Mouse (Mus musculus): ENCODE results near the gene Psmd7.
"Not testable (repeated sequence)": the region's sequence is repeated elsewhere in the genome, so short reads cannot be mapped to it uniquely, and the experiment has no call there.

The Psmd7 gene

DNA sequence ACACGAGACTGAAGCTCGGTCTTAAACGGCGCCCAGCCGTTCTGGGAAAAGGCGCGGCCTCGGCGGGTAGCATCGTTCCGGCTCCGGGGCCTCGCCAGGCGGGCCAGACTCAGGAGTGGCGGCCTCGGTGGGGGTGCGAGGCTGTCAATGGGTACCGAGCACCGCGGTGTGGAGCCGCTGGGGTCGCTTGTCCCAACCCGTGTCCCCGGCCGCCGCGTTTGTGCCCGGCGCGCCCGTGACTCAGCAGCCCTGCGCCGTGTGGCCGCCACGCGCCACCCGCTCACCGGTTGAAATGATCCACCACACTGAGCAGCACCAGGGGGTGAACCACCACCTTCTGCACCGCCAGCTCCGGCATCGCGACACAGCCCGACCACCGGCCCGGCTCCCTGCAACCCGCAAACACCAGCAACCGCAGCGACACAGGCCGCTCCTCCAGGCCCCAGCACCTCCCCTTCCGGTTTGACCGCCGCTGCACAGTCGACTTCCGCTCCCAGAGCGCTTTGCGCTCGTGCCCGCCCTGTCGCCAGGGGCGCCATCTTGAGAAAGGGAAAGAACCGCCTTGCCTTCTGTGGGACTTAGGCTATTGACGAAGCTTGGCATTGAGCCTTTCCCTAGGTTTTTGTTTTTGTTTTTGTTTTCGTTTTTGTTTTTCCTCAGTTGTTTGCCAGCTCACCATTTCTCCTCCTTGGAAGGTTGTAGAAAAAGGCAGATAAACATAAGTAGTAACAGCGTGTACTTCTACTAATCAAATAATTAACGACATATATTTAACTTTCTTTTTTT, at the start of gene Psmd7:
Gene Psmd7, minus strand, starts transcription at position 470 of the 786 bp plus-strand sequence.
- peak; percentile 70 to 86 for DNase-seq (ENCODE audit: low read depth in 1 of 2, low spot score in 2 of 2)

DNA sequence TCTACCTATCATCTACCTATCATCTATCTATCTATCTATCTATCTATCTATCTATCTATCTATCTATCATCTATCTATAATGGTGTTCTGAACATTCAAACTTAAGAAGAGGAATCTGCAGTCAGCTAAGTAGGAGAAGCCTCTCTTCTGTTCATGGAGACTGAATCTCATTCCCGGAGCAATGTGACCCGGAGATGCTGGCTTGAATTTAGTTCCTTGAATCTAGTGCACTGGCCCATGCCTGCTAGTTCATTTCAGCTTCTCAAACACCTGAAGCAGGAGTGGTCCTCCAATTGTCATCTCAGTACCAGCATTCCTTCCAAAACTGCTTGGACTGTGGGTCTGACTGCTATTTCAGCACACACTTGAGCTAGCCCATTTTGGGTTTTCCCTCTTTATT, 45.5 kb upstream of the Psmd7 start:
- DNase-seq (ENCODE audit: low read depth in 1 of 2, low spot score in 2 of 2): no peak

DNA sequence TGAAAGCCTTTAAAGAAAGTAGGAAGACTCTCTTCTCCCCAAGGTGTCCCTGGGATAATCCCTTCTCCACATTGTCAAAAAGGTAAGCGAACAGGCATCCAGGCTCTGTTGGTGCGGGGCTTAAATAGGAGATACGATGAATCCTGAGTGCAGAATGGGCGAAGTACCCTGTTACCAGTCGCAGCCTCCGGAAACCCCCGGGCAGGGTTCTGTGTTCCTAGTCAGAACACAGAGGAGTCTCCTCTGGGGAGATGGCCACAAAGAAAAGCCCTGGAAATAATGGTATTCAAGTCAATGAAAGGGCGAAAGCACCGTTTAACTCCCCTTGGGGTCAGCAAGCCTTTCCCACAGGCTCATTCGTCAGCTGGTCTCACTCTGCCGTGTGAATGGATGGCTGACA, 41.4 kb upstream of the Psmd7 start:
- DNase-seq (ENCODE audit: low read depth in 1 of 2, low spot score in 2 of 2): no peak

DNA sequence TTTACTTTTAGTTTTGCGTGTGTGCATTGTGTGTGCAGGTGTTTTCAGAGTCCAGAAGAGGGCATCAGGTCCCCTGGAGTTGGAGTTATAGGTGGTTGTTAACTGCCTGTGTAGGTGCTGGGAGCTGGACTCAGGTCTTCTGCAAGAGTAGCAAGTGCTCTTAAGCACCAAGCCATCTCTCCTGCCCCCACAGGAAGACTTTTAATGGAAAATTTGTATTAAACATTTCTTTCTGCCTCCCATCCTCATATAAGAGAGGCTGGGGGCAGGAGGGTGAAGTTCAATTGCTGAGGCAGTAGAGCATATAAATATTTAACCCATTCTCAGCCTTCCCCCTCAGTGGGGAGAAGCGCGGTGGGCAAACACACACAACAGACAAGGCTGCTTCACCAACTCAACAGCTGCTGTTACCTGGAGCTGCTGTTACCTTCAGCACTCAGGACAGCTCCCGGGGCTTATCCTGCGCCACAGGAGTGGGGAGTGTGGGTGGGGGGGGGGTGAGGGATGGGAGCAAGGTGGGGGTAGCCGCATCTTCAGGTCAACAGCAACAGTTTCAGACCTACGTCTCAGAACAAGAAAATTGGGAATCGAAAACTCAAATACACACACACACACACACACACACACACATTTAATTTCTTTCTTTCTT, 40.4 kb upstream of the Psmd7 start:
- no peak for DNase-seq (ENCODE audit: low read depth in 1 of 2, low spot score in 2 of 2)

DNA sequence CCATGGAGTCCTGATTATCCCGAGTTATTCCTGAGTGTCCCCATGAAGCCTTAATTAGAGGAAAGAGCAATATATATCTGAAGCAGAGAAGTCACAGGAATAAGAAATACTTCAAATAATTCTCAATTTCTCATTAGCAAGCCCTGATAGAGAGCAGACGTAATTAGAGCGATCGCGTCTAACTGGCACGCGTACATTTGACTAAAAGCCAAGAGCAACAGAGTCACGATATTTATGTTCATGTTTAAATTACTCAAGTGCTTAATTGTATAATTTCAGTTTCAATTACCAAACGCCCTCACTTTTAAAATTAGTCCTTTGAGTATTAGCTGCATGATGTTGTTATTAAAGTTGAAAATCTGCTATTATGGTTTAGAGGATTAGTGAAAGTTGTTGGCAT, 39.6 kb upstream of the Psmd7 start:
- DNase-seq (ENCODE audit: low read depth in 1 of 2, low spot score in 2 of 2): no peak

DNA sequence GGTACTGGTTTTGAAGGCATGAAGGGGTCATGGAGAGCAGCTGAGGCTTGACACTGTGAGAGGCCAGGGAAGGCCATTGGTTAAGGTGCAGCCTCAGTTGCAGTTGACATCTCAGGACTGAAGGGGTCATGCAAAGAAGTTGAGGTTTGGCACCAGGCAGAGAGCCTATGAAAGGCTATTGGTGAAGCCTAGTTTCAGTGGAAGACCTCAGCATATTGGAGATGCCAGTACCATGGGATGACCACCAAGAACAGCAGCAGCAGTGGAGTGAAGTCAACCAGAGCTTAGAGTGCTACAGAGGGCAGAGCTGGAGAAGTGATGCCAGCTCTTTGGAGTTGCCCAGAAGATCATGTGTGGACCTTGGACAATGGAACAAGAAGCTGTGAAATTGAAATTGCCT, 36.0 kb upstream of the Psmd7 start:
- not testable (repeated sequence) for DNase-seq (ENCODE audit: low read depth in 1 of 2, low spot score in 2 of 2)

DNA sequence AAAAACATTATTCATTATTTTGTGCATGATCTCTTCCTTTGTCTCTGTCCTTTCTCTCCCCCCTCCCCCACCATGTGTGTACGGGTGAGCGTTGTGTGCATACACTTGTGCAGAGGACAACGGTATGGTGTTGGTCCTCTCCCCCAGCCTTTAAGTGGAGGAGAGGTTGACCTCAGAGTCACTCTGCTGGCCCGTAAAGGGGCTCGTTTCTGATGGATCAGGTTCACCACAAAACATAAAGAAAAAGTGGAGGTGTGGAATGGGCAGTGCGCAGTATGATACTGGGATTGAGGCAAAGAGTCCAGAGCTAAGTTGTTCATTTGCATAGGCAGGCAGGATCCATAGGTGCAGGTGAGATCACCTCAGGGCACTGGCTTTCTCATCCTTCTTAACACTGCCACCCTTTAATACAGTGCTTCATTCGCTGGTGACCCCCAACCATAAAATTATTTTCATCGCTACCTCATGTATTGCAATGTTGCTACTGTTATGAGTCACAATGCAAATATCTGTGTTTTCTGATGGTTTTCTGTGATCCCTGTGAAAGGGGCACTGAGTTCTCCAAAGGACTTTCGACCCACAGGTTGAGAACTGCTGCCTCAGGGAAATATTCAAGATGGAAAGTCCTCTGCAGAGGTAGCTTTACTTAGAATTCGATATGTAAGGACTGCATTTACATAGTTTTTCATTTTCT, 33.8 kb upstream of the Psmd7 start:
- no peak for DNase-seq (ENCODE audit: low read depth in 1 of 2, low spot score in 2 of 2)

DNA sequence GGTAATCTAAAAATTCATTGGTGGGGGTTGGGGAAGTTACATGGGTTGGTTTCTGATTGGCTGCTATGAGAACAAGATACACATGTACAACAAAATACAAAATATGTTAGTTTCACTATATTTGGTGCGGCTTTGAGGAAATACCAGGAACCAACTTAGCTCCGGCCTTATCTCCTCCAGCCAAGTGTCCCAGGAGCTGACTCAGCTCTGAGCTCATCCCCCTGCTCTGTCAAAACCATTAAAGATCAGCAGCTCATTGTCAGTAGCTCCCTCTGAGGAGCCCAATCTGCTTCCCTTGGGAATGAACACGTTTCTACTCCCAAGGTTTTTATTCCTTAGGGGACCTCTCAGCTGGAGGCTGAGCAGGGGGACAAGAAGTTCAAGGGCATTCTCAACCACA, 32.9 kb upstream of the Psmd7 start:
- no peak for DNase-seq (ENCODE audit: low read depth in 1 of 2, low spot score in 2 of 2)

DNA sequence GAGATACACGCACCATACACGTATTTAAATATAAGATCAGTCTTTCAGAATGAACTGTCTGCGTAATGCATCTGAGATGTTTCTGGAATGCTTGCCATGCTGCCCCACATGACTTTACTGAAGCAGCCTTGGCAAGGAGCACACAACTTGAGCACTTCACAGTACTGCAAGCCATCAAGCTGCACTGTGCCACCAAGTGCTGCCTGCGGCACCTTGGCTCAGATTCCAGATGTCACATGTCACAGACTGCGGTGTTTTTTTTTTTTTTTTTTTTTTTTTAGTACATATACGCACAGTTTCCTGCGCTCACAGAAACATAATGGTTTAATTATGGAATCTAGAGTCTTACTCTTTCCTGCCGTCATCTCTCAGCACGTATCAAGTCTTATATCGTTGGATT, 30.2 kb upstream of the Psmd7 start:
- DNase-seq (ENCODE audit: low read depth in 1 of 2, low spot score in 2 of 2): no peak

DNA sequence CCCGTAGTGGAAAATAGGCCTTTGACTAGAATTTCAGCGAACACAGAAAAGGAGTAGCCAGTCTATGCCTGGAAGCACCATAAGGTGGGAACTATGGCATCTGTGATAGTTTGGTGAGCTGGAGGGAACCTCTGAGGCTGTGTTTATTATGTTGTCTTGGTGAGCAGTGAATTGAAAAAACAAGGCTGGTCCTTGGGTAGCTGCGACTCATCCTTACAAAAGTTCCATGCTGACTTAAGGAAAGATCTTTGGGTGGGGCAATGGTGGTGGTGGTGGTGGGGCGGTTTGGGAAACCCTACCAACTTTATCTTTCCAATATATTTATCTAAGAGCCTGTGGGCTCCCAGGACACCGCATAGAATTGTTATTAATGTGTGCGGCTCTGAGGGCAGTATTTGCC, 25.1 kb upstream of the Psmd7 start:
- DNase-seq (ENCODE audit: low read depth in 1 of 2, low spot score in 2 of 2): no peak

DNA sequence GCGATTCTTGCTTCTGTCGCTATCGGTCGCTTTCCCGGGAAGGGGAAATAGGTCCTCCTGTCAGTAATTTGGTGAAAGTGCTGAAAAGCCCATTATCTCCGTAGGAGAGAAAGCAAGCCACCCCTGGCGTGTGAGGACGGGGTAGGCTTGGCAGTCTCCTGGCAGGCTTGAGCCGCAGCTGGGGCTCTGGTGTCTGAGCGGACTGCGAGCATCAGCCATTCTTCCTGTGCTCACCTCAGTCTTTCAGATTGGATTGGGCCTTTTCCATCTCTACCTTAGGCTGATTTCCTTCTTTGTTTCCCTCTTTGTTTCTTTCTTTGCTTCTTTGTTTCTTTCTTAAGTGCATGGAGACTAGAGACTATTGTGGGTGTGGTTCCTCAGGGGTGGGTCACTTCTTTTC, 22.6 kb upstream of the Psmd7 start:
- DNase-seq (ENCODE audit: low read depth in 1 of 2, low spot score in 2 of 2): no peak

DNA sequence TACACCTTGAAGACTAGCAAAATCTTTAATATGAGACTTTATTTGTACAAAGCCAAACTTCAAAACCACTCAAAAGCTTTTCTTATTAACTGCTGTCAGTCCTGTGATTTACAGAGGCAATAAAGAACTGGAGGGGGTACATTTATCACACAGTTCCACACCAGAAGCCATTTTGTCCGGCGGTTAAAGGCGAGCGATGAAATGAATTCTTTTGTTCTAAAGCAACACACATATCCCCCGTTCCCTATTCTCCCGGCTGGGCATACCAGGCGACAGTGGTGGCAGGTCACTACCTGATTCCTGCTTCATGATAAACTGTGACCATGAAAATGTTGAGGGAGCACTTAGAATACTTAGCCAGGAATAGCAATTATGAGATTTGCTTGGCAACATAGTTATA, 20.5 kb upstream of the Psmd7 start:
- DNase-seq (ENCODE audit: low read depth in 1 of 2, low spot score in 2 of 2): no peak

DNA sequence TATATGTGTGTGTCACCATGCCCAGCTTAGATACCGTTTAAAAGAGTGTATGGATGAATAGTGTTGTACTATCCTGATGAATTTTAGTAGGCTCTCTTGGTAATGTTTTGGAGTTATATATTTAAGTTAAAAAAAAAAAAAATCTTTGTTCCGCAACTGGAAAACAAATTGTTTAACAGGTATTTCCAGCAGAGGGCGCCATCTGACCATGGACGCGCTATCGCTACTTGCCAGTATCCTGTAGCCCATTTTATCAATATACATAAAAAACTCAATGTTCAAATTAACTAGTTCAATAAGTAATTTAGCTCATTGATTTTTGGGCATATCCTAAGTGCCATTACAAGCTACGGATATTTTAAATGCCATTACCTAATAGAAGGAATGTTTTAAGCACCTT, 14.8 kb upstream of the Psmd7 start:
- DNase-seq (ENCODE audit: low read depth in 1 of 2, low spot score in 2 of 2): no peak

DNA sequence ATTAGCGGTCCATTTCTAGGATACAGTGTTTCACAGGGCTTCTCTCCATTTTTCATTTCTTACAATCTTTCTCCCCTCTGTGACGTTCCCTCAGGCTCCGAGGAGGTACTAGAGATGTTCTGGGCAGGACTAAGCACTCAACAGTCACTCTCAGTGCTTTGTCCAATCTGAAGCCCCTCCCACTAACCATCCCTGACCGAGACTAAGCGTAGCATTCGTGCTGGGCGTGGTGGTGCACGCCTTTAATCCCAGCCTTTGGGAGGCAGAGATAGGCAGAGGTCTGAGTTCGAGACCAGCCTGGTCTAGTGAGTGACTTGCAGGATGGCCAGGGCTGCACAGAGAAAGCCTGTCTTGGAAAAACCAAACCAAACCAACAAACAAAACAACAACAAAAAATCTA, 11.4 kb upstream of the Psmd7 start:
- no peak for DNase-seq (ENCODE audit: low read depth in 1 of 2, low spot score in 2 of 2)

DNA sequence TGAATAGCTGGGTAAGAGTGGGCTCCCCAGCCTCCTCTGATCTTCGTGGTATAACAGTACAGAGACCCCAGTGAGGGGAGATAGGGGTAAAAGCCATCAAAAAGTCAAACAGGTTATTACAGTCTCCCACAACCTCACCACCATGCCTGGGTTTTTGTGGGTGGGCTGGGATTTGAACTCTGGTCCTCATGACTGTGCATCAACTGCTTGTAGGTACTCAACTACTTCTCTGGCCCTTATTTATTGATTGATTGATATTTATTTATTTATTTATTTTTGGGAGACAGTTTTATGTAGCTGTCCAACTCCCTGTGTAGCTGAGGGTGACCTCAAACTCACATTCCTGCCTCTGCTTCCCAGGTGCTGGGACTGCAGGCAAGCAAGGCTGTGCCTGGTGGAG, 9.5 kb upstream of the Psmd7 start:
- DNase-seq (ENCODE audit: low read depth in 1 of 2, low spot score in 2 of 2): no peak

DNA sequence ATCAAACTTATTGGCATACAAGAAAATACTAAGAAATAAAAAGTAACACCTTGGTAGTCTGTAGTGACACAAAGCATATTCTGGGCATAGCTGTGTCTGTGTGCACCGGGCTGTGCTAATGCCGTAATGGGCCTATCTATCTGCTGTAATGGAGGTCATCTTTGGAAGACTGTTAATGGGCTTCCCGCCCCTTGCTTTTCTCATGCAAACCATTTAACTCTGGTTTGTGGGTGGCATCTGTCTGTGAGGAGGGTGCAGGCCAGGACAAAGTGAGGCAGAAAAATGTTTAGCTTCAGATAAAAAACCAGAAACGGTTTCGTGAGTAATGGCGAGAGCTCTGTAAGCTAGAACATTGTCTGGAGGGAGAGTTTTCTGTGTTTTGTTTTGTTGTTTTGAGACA, 6.6 kb upstream of the Psmd7 start:
- DNase-seq (ENCODE audit: low read depth in 1 of 2, low spot score in 2 of 2): no peak

DNA sequence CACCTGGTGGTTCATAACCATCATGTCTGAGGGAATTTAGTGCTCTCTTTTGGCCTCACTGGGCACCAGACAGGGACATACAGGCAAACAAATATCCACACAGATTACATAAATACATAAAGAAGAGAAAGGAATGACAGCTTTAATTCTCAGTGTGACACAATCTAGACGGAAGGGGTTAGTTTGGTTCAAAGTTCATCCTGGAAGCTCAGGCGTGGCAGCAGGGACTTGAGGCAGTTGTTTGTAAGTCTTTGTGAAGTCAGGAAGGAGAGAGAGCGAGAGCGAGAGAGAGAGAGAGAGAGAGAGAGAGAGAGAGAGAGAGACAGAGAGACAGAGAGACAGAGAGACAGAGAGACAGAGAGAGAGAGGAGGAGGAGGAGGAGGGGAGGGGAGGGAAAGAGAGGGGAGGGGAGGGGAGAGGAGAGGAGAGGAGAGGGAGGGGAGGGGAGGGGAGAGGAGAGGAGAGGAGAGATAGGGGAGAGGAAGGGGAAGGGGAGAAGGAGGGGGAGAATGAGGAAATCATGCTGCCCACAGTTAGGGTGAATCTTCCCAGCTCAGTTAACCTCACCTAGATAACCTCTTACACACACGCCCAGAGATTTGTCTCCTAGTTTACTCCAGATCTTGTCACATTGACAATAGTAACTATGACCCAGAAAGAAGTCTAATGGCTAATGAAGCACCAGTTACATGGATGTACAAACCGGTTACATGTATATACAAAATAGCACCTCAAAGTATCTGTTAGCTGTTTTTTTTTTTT, 5.9 kb upstream of the Psmd7 start:
- no peak for DNase-seq (ENCODE audit: low read depth in 1 of 2, low spot score in 2 of 2)

DNA sequence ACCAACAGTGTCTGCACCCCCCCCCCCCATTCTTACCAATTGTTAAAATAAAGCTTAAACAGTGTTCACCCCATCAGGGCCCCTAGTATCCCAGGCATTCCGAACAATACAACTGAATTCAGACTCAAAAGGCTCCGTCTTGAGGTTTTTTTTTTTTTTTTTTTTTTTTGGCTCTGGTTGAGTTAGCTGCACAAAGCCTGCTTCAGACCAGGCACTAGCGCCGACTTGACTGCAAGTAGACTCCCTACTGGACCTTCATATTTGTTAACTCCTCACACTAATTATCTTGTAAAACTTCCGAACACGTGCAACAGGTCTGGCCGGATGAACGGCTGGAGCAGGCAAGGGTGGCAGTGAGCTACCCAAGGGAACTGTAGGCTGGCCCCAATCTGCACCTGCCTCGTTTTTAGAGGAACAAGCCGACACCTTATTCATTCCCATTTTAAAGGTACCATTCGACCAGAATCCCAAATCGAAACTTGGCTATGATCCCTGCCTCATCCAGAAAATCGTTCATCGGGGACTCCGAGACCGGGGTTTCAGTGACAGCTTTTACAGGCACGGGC, 752 bp downstream of the Psmd7 start:
- DNase-seq (ENCODE audit: low read depth in 1 of 2, low spot score in 2 of 2): no peak

DNA sequence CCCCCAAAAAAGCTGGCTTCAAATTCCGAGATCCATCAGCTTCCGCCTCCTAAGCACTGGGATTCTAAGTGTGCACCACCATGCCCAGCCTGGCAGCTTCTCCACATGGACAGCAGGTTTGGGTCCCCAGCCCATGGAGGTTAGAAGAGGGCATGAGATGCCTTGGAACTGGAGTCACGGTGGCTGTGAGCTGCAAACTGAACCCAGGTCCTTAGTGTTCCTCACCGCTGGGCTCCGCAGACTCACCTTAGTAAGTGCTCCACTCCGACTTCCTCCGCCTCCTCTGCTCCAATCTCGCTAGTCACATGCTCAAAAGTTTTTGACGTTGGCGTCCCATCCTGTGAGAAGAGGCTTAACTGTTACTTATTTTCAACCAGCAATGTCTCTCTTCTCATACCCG, 6.1 kb downstream of the Psmd7 start:
- no peak for DNase-seq (ENCODE audit: low read depth in 1 of 2, low spot score in 2 of 2)

DNA sequence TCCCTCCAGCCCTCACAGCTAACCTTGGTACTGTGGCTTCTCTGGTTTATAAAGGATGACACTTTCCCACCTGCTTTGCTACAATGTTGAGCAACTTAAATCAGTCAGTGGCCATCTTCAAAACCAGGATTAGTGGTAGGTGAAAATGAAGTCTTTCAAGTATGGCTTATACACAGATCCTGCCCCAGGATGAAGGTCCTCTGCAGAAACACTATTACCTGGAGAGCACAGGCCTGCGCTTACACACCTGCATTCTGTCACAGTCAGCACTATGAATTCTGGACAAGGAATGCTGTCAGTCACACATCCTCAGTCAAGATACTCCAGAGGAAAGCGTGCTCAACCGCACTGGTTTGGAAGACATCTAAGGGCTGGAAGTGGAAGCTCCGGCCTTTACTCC, 6.7 kb downstream of the Psmd7 start:
- no peak for DNase-seq (ENCODE audit: low read depth in 1 of 2, low spot score in 2 of 2)

DNA sequence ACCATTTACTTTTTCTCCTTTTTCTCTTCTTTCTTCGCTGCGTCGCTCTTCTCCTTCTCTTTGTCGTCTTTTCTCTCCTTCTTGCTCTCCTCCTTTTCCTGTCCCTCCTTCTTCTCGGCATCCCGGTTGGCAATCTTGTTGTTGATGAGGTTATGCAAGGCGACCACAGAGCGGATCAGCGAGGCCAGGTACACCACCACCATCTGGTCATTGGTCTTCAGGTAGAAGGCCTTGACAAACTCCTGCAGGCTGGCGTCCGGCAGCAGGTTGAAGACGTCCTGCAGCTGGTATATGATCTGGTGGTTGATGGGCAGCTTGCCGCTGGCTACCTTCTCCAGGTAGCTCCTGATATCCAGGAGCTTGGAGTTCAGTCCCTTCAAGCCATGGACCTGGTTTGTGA, 7.4 kb downstream of the Psmd7 start:
- no peak for DNase-seq (ENCODE audit: low read depth in 1 of 2, low spot score in 2 of 2)
